Mouse (Mus musculus) ES-CJ7 (cell line): ENCODE data around the gene Rtn4rl2.

Experiments used
- DNase-seq: peaks from one replicate; pipeline ENCODE4 v3.0.0; 2011; ENCODE audit warnings: low read depth, low spot score

Gene Rtn4rl2

DNA sequence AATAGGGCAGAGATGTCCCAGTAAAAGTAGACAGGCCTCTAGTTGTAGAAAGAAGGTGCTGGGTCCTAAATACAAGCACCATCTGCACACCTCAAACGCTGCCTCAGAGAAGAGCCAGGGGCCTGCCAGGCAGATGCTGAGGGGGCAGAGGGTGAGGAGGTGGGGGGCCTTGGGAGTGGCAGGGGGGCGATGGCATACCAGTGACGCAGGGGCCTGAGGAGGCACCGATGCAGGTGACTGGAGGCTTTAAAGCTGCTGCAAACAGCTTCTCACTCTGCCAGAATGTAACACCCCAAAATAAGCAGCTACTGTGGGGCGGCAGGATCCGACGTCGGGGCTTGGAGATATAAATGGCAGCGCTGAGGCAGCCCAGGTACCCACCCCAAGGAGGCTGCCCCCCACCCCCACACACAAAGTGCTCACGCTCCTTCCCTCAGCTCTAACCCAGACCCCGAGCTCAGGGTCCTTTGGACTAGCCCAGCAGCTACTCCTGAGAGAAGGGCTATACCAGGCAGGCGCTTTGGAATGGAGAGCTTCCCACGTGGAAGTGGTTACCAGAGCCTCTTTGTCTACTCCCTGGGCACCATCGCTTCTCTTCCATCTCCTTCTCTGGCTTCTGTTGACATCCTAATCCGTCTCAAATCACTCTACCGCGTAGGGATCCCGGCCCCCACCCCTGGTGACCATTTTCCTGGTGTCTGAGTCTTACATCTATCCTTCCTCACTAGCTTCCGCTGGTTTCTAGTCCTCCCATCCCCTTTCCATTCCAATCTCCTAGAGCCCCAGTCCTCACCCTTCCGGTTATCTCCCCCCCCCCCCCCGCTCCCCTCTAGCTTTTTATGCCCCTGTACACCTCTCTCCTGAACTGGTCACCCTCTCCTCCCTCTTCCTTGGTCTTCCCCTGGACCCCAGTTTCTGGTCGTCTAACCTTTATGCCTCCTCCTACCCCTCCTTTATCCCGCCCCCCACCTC is 1.1 kb downstream of the Rtn4rl2 start:
- DNase-seq, result no peak

DNA sequence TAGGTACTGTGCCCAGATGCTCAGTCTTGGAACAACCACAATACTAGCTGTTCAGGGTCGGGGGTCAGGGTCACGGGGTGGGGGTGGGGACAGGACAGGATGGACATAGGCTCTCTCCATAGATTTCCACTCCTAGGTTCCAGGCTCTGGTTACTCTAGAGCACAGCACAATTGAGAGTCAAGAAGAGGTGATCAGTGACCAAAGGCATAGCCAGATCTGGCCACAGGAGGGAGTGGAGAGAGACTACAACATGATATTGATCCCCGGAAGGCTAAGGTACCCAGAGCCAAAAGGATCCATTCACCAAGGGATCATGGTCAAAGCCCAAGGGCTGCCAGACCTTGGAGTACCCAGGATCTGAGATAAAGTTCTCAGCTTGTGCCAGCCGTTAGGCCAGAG is 1.9 kb downstream of the Rtn4rl2 start:
- no peak for DNase-seq

DNA sequence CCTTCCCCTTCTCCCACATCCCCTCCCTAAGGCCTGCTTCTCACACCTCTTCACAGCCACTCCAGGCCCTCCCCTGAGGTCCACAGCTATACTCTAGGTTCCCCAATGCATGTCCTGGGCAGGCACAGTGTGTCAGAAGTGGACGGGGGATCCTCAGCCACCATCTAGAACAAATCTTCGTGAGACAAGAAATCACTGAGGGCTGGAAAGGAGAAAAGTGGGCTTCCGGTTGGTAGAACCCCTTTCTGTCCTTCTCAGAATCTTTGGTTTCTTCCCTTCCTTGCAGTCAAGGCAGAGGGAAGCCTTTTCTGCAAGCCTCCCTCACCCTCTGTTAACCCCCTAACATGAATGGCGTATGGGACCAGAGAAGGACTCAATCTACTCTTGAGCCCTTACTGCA is 2.6 kb downstream of the Rtn4rl2 start:
- no peak for DNase-seq

DNA sequence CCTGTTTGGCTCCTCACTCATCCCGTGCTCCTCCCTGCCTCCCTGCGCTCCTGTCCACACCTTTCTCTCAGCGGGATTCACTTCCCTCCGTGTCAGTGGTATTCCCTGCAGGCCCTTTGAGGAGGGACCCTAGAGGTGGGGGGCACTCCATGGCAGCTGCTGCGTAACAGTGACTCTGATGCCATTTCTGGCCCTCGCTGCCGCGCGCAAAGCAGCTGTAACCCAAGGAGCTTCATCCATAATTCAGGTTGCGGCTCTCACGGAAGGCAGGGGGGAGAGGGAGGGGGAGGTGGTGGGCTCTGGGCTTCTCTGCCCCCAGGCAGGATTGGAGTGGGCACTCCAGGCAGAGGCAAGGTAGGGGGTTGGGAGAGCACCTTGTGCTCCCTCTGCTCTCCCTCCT is 3.0 kb downstream of the Rtn4rl2 start:
- DNase-seq, result no peak

DNA sequence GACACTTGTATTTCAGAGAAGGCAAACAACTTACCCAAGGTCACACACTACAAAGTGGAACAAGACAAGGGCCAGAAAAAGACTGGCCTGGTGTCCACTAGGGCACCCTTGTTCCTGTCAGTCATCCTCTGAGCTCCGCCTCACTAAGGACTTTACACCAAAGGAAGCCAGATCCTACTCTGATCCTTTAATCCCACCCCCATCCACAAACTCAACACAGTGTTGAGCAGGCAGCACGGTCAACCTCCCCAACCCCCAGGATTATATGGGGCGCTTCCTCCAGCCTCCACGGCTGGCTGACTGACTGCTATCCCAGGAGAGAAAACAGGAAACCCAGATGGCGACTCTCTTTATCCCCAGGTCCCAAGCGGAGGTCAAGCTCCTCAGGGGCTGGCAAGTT is 3.4 kb downstream of the Rtn4rl2 start:
- DNase-seq, result no peak

DNA sequence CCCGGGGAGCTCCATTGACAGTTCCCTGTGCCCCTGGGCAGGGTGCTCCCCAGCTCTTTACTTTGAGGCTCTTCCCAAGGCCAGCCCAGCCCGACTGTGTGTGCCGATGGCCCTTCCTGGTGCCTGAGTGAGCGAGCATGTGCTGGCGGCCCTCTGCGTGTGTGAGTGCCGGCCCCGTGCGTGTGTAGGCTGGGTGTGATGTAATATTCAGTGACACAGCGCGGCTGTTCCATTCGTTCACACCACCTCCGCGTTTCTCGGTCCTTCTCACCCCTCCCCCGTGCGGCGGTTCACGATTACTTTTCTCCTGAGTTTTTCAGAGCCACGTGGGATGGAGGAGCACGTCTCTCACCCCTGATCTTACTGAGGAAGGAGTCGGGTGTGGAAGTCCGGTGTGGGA is 3.9 kb downstream of the Rtn4rl2 start:
- DNase-seq, result no peak

DNA sequence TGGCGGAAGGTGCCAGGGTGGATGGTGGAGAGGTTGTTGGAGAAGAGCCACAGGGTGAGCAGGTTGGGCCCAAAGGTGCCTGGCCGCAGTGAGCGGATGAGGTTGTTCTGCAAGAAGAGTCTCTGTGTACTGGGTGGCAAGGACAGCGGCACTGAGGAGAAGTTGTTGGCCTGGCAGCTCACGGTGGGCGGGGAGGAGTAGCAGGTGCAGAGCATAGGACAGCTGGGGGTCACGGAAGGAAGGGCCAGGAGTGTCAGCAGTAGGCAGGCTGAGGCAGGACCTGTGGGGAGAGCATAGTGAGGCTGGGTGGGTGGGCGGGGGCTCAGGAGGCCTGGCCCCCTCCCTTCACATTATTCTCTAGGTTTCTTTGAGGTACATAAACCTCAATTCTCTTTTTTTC is 5.9 kb downstream of the Rtn4rl2 start:
- no peak for DNase-seq

DNA sequence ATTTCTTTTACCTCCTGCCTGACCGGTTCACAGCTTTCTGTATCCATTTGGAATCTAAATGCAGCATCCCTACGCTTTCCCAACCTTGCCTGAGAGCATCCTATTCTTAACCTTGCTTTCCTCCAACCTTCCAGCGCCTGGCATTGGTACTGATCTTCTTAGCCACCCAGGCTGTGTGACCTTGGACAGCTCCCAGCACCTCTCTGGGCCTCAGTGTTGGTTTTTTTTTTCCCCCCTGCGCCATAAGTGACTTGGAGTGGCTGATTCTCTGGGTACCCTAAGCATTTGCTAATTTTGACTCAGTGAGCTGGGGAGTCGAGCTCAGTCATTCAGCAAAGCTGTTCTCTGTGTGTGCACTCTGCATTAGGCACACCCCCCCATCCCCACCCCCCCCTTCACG is 10.7 kb downstream of the Rtn4rl2 start:
- DNase-seq, result peak; percentile 45

DNA sequence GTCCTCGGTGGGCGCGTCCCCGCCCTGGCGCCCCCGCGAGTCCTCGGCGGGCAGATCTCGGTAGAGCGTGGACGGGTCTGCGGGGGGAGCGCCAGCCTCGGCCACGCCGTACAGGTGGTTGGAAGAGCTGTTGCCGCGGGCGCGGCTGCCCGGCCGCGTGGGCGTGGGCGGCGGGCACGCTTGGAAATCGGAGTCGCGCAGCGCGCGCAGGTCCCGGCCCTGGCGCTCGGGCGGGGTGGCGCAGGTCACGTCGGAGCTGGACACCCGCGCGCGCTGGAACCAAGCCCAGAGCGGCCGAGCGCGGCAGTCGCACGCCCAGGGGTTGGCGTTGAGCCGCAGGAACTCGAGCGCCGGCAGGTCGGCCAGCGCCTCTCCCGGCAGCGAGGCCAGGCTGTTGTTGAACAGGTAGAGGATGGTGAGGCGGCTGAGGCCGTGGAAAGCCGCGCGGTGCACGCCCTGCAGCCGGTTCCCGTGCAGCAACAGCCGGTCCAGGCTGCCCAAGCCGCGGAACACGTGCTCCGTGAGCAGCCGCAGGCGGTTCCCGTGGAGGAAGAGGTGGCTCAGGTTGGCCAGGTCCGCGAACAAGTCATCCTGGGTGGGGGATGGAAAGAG is 14.3 kb downstream of the Rtn4rl2 start:
- DNase-seq, result no peak

DNA sequence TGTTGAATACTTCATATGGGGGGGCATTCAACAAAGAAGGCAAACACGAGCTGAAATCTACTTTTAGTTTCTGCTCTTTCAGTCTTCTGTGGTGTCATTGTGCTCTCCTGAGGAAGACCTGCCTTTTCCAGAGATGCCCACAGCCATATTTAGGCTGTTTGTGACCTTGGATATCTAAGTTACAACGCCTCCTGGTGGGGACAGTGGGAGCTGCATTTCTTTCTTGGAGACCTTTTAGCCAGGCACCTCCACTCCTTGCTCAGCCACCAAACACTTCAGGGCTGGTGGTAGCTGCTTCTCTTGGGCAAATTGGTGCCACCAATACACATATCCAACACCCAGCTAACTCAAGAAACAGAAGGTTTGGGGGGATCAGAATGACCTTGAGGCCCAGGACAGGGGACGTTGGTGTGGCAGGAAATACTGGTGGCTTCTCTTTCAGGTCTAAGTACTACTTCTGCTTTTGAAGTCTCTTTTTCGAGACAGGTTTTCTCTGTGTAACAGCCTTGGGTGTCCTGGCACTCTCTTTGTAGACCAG is 15.8 kb downstream of the Rtn4rl2 start:
- DNase-seq, result peak; percentile 68

DNA sequence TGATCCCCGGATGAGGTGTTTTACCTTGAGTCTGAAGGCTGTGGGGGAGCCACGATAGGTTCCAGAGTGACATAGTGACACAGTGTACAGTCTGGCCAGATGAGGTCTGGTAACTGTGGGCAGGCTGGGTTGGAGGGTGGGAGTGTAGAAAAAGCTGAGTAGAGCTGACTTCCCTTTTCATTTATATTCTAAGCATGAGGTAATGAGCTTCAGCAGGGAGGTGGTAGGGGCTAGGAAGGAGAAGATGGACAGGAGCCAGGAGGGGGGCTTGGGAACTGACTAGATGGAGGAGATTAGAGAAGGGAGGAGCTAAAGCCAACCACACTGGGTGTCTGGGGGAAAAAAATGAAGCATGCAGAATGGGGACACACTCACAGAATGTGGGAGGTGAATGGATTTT is 17.5 kb downstream of the Rtn4rl2 start:
- no peak for DNase-seq

DNA sequence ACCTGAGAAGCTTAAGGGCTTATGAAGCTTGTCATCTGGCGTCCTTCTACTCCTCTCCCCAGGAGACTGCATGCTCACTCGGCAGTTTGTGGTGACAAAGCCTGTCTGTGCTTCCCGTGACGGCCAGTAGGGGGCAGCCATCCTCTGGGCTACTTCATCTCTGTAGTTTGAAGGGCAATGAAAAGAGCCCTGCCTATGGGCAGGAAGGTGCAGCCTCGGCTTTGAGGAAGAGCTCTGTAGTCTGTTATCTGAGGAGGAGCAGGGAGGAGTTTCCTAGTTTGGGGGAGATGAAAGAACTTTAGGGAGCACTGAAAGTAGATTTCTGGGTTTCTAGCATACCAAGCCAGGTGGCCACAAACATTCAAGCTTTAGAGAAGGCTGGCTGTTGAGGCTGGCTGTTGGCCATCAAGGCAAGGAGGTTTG is 18.0 kb downstream of the Rtn4rl2 start:
- peak; percentile 86 for DNase-seq

DNA sequence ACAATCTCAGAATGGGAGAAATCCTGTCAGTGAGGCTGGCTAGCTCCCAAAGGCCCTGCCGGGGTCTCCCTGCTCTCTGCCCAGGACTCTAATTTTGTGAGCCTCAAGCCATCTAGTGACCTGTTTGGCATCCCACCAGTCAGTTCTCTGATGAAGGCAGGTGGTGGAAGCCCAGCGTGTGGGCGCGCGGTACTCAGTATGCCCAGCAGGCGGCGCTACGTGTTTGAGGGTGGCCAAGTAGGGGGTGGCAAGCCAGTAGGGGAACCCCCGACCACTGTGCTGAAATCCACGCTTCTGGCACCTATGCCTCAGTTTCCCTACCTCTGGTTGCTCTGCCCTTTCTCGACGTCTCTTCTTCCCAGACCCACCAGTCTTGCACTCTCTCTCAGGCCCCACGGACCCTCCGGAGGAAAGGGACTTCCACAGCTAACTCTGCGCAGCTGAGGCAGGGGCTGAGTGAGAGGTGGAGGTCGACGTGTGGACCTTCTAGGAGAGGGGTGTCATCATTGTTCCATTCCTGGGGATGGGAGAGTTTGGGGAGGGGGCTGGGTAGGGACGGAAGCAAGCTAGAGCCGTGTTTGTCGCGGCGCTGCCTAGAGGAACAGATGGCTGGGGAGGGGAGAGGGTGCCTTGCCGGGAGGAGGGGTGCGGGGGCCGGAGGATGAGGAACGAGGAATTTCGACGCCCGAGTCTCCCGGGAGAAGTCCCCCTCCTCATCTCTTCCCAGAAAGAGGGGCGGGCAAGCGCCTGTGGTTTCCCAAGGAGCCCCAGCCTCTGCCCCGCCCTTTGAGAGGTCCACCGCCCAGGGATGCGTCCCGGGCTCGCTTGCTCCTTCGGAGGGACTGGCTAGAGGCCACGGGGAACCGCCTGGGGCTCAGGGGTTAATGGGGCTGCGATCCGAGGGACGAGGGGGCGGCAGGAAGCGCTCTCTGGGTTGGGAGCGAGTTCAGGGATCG is 20.6 kb downstream of the Rtn4rl2 start:
- DNase-seq, result peak; percentile 67

DNA sequence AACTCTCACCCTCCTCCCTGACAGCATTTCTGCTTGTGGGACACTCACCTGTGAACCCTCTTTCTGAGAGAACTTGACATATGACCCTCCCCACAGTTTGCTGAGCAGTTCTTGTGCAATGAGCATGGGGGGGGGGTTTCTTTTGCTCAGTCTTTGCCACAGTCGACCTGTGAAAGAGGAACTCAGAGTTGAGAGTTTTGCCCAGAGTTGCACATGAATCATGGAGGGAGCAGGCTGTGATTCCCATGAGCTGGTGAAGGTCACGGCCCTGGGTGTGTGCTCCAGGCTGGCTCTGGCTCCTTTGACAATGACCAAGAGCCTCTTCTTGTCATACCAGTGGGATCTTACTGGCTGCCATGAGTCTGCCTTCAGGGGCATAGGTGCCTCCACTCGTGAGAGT is 24.3 kb downstream of the Rtn4rl2 start:
- no peak for DNase-seq

DNA sequence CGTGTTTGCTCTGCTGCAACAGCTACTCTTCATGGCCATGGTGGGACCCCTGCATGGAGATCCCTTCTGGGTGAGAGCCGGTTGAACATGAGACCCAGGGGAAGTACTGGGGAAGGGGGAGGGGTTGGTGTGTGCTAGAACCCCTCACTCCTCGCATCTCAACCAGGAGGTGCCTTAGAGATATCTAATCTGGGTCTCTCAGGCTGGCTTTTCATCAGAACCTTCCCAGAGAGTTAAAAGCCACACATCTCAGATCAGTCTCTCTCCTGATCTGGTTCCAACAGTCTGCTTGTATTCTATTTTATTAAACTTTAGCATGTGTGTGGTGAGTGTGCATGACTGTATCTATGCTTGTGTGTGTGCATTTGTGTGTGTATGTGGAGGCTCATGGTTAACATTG is 25.1 kb downstream of the Rtn4rl2 start:
- no peak for DNase-seq

DNA sequence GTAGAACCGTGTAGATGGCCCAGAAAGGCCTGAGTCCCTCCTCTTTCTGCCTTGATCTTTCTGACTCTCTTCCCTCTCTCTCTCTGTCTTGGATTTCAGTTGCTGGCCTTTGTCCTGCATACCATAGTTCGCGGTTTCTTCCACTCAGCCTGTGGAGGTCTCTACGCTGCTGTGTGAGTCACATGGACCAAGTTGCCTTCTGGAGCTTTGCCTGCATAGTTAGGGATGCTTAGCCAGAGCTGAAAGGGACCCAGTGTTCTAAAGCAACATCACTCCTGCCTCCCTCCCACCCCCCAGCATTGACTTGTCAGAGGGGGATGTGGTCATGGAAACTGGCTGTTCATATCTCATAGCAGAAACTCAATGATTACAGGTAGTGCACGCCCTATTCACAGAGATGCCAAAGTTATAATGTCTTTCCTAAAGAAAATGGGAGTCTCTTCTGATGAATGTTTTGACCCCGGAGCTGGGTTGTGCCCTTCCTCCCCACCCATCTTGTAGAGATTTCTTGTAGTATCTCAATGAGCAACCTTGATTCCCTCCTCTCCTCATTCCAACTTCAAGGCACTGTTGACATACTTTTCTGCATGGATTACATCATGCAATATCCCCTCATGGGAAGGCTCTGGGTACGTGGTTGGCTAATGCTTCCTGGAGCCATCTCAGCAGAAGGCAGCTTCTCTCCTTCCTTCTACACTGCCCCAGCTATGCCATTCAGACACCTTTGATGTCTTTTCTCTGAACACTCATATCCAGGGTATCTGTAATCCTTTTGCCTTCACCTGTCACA is 26.3 kb downstream of the Rtn4rl2 start:
- no peak for DNase-seq

DNA sequence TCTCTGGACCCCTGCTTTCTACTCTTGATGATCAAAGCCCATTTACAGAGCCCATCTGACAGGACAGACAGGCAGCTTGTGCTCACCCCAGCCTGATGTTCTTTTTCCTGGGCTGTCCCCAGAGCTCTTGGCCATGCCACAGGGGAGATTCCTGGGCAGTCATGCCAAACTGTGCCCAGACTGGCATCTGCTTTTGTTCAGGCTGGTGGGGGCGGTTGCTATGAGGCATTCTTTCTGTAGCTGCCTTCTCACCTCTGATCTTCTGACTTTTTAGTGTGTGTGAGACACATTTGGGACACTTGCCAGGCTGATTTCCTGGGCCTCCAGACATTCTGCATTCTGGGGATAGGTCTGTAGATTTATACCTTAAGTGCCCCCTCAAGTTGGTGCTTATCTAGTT is 28.0 kb downstream of the Rtn4rl2 start:
- DNase-seq, result no peak

DNA sequence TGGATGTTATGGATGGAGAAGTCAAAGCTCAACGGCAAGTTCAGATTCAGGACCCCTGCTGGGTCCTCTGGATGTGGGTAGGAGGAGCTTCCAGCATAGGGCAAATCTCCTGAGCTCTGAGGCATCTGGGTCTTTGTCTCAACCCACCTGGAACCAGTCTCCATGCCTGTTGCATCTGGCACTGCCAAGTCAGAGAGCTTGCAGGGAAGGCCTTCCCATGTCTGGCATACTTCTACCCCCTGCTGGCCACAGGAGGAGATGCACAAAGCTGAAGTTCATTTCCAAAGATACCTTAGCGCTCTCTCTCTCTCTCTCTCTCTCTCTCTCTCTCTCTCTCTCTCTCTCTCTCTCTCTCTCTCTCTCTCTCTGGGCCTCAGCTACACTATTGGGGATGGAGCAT is 30.8 kb downstream of the Rtn4rl2 start:
- DNase-seq, result peak; percentile 61

DNA sequence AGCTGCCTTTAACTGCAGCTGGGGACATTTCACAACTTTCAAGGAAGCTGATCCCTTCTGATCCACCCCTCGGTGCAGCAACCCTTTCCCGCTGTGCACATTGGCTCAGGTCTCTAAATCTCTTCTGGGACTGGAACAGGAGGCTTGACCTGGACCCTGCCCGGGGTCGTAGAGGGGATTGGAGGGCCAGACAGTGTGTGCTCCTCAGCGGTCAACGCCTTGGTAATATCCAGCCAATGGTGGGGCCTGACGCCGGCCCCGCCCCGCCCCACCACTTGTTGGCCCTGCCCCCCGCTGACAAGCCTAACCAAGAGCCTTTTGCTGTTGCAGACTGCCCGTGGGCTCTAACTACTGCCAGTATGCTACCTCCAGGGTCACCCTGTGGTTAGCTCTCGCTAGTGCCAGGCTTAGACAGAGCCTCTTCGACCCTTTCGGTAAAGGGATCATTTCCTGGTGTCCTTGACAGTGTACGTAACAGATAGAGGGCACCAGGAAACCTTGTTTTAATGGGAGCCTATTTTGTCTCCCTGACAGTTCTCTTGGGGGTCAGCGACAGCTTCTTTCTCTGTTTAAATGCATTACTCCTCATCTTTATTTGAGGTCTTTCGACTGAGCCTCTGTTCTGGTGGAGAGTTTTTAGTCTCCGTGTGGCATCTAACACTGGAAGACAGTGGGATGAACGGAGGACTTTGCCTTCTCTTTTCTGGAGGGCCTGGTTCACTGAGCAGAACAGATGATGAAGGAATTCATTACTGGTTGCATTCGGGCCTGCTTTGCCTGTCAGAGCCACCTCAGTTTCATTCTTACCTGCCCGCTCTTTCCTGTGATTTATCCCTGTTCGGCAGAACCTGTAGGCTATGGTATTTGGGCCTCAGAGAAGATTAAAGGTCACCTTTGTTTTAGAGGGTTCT is 35.1 kb downstream of the Rtn4rl2 start:
- peak; percentile 68 for DNase-seq
